Mouse (Mus musculus) Patski (cell line): Measurements from ENCODE around the gene Ablim1. TPM values are rescaled to one million over a fixed set of nuclear protein-coding genes. Genes with fewer than 3 reads are reported as not detected.

ENCODE experiments used
- ATAC-seq: fragments of 100-300 bp; one replicate; pipeline ENCODE4 v1.8.0; 2021
- CTCF ChIA-PET: fragments of 350-600 bp; sonication (Branson Sonifier 250); formaldehyde crosslinking; loops from one replicate; lab custom pipeline; 2022; ENCODE audit warnings: inconsistent platforms; lab: Charles Lee
- POLR2A ChIA-PET: fragments of 350-600 bp; sonication (Branson Sonifier 250); formaldehyde crosslinking; loops from one replicate; lab custom pipeline; 2022; ENCODE audit warnings: antibody characterized with exemption, inconsistent platforms; lab: Charles Lee
- DNase-seq: peaks from one replicate; pipeline ENCODE4 v3.0.0-alpha.2; 2011; ENCODE audit warnings: low read depth, low spot score
- H3K27me3 ChIP-seq: fragments of 371-371 bp; one replicate; pipeline ENCODE4 v1.5.1; 2021
- CTCF ChIP-seq: fragments of 100-300 bp; IDR thresholded peaks from one replicate; pipeline ENCODE4 v1.5.1; 2021
- in situ Hi-C: fragments of 300-500 bp; cut with MboI; formaldehyde crosslinking; loops from 3 replicates; pipeline ENCODE4 v1.11.1; 2018; ENCODE audit warnings: low pct_unique_long_range_greater_than_20kb, mixed read lengths
- polyA plus RNA-seq: library from polyadenylated mRNA; unstranded; gene quantifications from one replicate; pipeline ENCODE4 v1.2.3, GENCODE M21; 2021

The Ablim1 gene
- polyA plus RNA-seq, 1 experiment from 2014 or later, result 105 TPM

DNA sequence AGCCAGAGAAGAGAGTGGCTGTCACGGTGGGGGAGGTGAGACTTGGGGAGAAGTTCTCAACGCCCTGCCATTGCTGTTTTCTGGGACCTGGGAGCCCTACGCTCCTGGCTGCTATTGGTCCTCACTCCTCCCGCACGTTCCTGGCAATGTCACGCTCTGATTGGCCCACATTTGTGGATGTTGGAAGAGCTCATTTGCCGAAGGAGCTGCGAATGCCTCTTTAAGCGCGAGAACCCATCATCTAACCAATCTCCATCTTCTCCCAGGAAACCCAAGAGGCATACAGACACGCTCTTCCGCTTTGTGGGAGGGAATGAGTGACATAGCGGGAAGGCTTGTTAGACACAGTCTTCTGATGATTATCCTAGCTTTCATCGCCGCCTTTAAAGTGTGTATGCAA lies 78.1 kb downstream of the Ablim1 start:
- CTCF ChIA-PET, result interaction anchor here (0.6 to 1.3 kb wide), 4 partner anchors 38 to 70 kb away, joined by 3 to 4 read pairs (median 3); no protein-coding TSS in a partner anchor
- POLR2A ChIA-PET, result interaction anchor here (1.8 kb wide), 1 partner anchor 9 kb away, joined by 8 read pairs; no protein-coding TSS in a partner anchor
- H3K27me3 ChIP-seq, result no peaks in the 10 kb centered on the region
- in situ Hi-C loops, result no loop called here
- DNase-seq, result no peak
- ATAC-seq, result no peak
- no peak for TF ChIP-seq CTCF

DNA sequence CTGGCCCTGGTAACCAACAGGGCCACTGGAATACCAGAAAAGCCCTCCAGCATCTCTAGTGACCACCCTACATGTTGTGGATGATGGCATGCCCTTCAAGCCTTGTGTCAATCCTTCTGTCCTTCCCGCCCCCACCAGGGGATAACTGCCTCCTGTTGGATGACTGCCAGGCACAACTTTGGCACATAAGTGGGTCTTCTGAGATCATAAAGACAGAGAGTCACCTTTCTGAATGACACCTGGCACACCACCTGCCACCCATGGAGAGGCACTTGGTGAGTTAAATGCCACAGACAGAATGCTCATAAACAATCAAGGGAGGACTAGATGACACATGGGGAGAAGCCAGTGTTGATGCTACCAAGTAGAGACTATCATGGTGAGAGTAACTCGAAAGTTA lies 78.8 kb downstream of the Ablim1 start:
- DNase-seq (no peak), ATAC-seq (no peak)
- in situ Hi-C loops, result no loop called here
- no peaks in the 10 kb centered on the region for H3K27me3 ChIP-seq
- ChIA-PET POLR2A (no interaction called here), CTCF (interaction anchor here (1.1 to 1.9 kb wide), 2 partner anchors 11 to 39 kb away, joined by 3 to 7 read pairs; no protein-coding TSS in a partner anchor)
- no peak for TF ChIP-seq CTCF

DNA sequence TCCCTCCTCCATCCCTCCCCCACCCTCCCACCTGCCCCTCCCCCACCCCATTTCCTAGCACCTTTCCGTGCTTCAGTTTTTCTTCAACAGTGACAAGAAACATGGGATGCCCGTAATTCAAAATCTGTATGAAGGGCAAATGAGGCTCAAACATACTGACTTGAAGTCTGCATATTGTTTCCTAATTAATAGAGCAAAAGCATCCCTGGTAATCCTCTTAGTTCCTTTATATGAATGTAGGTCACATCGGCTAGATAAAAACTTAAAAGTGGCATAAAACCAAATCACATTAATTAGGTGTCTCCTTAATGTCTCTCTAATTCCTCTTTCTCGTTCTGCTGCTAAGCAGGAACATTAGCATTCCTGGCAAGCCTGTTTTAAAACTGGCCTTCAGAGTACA lies 83.7 kb downstream of the Ablim1 start:
- H3K27me3 ChIP-seq, result no peaks in the 10 kb centered on the region
- TF ChIP-seq CTCF, result no peak
- ChIA-PET POLR2A (no interaction called here), CTCF (no interaction called here)
- ATAC-seq (no peak), DNase-seq (no peak)
- in situ Hi-C loops, result no loop called here

DNA sequence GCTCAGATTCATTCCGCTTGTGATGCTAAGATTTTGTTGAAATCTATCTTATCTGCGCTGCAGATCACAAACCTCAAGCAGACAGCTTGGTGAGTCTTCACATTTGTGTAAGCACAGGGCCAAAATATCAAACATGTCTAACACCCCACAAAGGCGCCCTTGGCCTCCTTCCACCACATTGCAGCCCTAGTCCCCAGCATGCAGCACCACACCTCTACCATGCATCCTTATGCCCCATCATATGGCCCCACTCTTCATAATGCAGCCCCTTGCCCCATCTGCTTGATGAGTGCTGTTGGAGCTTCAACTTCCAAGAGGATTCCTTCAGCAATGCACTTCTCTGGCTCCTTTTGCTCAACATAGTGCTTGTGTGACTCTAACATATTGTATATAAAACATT lies 85.6 kb downstream of the Ablim1 start:
- POLR2A ChIA-PET, result no interaction called here
- no peak for DNase-seq
- CTCF ChIA-PET, result interaction anchor here (1.3 kb wide), 2 partner anchors 17 to 28 kb away, joined by 3 read pairs; no protein-coding TSS in a partner anchor
- no peak for ATAC-seq
- TF ChIP-seq CTCF, result no peak
- no peaks in the 10 kb centered on the region for H3K27me3 ChIP-seq
- in situ Hi-C loops, result no loop called here

DNA sequence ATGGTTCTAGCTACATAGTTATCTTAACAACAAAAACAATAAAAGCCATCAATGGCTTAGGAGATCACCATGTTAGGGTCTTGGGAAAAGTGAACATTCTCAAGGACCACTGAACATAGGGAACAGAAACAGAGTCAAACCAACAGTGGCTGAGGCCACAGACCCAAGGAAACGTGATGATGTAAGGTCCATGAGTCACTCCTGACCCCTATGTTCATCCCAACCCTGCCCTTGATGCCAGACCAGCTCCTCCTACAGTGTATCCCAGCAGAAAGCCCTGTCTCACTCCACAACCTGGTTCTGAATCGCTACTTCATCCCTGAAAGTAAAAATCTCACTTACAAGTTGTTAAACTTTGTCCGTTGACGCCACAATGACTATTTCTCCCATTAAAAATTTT lies 86.1 kb downstream of the Ablim1 start:
- H3K27me3 ChIP-seq, result no peaks in the 10 kb centered on the region
- ATAC-seq (no peak), DNase-seq (no peak)
- in situ Hi-C loops, result no loop called here
- no peak for TF ChIP-seq CTCF
- ChIA-PET POLR2A (interaction anchor here (0.6 to 2.0 kb wide), 2 partner anchors 9 to 29 kb away, joined by 3 to 8 read pairs; no protein-coding TSS in a partner anchor), CTCF (interaction anchor here (0.5 to 1.3 kb wide), 4 partner anchors 10 to 58 kb away, joined by 3 to 5 read pairs (median 3); no protein-coding TSS in a partner anchor)

DNA sequence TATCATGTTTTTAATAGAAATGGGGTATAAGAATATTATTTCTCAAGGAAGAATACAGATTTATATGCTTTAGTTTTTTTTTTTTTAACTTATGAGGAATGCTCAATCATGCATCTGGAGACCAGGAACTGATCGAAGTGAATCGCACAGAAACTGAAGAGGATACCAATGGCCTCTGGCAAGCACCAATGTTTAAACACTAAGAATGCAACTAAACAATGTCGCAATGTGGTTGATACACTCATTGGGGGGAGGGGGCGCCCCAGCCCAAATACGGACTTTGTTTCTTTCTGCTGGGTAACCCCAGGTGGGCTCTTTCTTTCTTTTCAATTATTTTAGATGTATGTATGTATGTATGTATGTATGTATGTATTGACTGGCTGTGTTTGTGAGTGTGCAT lies 90.3 kb downstream of the Ablim1 start:
- no peak for TF ChIP-seq CTCF
- in situ Hi-C loops, result no loop called here
- ATAC-seq (no peak), DNase-seq (no peak)
- H3K27me3 ChIP-seq, result no peaks in the 10 kb centered on the region
- POLR2A ChIA-PET, result no interaction called here
- CTCF ChIA-PET, result interaction anchor here (0.7 kb wide), 1 partner anchor 11 kb away, joined by 3 read pairs; no protein-coding TSS in a partner anchor

DNA sequence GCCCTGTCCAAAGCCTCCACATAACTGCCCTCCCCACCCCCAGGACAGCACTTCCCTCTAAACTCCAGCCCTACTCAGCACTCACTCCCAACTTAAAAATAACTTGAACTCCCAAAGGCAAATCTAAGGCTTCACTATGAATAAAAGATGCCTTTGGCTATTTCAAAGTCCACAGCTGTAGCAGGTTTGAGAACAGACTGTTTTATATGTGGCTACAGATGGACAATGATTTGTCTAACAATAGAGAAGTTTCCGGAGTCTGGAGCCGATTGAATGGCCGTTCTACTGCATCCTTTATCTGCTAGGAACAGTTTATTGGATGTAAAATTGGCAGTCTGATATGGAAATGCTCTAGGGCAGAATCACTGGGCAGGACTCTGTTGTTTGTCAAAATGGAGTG lies 91.0 kb downstream of the Ablim1 start:
- in situ Hi-C loops, result no loop called here
- no peak for TF ChIP-seq CTCF
- ATAC-seq, result no peak
- no peaks in the 10 kb centered on the region for H3K27me3 ChIP-seq
- ChIA-PET POLR2A (interaction anchor here (1.2 kb wide), 1 partner anchor 15 kb away, joined by 3 read pairs; no protein-coding TSS in a partner anchor), CTCF (interaction anchor here (1.6 kb wide), 1 partner anchor 105 kb away, joined by 4 read pairs; no protein-coding TSS in a partner anchor)
- DNase-seq, result no peak

DNA sequence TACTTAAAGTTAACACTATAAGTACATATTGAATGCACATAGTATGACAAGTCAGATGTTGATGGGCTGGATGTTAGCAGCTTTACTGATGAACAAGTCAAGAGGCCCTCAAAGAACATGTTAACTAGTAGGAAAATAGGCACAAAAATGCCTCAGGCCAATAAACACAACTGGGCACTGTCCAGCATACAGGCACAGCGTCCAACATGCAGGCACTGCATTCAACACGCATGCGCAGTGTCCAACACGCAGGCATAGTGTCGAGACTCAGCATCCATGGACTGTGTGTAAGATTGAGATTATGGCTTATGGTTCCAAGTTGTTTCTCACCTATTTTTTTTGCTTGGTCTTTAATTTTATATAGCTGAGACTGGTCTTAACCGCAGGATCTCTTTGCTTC lies 92.1 kb downstream of the Ablim1 start:
- ATAC-seq (no peak), DNase-seq (no peak)
- CTCF ChIA-PET, result interaction anchor here (1.0 to 1.6 kb wide), 4 partner anchors 12 to 106 kb away, joined by 3 to 5 read pairs (median 4); partner anchors contain the start of gene Ablim1
- POLR2A ChIA-PET, result interaction anchor here (1.2 kb wide), 1 partner anchor 16 kb away, joined by 3 read pairs; no protein-coding TSS in a partner anchor
- no peak for TF ChIP-seq CTCF
- in situ Hi-C loops, result no loop called here
- no peaks in the 10 kb centered on the region for H3K27me3 ChIP-seq

DNA sequence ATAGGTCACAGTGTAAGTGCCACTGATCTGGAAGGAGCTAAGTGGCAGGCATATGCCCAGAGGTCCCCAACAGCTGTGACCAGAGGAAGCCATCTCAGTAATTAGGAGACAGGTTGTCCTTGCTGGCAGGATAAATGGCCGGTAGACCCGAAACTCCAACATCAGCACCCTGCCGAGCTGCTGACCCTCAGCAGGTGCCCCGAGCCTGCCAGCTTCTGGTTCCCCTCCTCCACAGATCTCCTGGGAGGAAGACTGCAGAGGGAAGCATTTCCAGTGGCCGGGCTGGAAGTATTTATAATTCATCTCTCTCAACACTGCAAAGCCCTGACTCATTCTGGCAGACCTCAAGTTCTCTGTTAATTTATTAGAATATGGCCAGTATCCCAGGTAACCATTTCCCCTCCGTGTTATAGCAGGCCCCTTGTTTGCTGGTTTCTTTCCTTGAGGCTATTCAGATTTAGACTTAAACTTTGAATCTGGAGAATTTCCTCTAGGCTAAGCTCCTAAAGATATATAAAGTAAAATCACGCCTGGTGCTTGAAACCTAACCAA lies 93.0 kb downstream of the Ablim1 start:
- ATAC-seq (no peak), DNase-seq (no peak)
- H3K27me3 ChIP-seq, result no peaks in the 10 kb centered on the region
- ChIA-PET POLR2A (interaction anchor here (0.8 kb wide), 1 partner anchor 12 kb away, joined by 4 read pairs; no protein-coding TSS in a partner anchor), CTCF (interaction anchor here (1.0 to 1.3 kb wide), 5 partner anchors 13 to 94 kb away, joined by 3 to 5 read pairs (median 3); partner anchors contain the start of gene Ablim1)
- TF ChIP-seq CTCF, result no peak
- in situ Hi-C loops, result no loop called here

DNA sequence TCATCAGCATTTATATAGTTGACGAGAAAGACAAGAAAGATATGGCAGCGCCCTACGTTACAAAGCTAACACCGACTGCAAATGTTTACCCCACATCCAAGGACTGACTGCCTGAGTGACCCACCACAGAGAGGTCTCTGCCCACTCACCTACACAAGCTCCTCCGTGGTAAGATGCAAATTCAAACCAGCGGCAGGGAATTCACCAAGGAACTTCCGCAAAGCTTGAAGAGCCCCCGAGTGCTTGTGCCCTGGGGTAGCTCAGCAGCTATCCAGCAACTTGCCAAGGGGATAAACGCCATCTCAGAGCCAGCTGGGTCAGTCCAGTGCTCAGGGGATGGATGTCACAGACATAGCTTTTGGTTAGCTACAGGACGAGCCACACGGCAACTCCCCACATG lies 95.0 kb downstream of the Ablim1 start:
- no peaks in the 10 kb centered on the region for H3K27me3 ChIP-seq
- in situ Hi-C loops, result no loop called here
- DNase-seq (no peak), ATAC-seq (no peak)
- ChIA-PET POLR2A (no interaction called here), CTCF (no interaction called here)
- no peak for TF ChIP-seq CTCF

DNA sequence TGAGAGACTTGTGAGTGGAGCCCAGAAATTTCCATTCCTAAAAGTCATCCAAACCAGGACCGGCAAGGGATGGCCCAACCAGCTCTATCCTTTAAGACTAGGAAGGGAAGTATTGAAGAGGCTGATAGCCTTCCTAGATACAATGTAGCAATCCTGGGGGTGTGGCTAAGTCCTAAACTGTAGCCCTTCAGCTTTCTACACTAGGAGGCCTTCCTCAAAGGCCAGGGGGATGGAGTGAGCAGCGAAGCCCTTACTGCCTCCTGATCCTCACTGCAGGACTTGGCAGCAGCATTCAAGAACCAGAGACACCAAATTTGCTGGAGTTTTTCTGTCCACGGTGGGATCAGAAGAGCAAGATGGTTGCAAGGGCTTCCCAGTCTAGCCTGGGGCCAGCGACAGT lies 97.6 kb downstream of the Ablim1 start:
- no peaks in the 10 kb centered on the region for H3K27me3 ChIP-seq
- no peak for TF ChIP-seq CTCF
- CTCF ChIA-PET, result no interaction called here
- DNase-seq (no peak), ATAC-seq (no peak)
- in situ Hi-C loops, result no loop called here
- POLR2A ChIA-PET, result no interaction called here
